Mouse (Mus musculus): Measurements from ENCODE around the gene Chchd6.

- no peak for TF ChIP-seq GATA1 (IDR thresholded peaks at IDR 0.05; ENCODE audit: borderline replicate concordance, low read length)
- no peak for TF ChIP-seq FLI1 (IDR thresholded peaks at IDR 0.05; ENCODE audit: low read length)
These were observed 257.9 kb downstream of the Chchd6 start for GRCm38 (mm10) chr6:89337574-89337973.

Data from megakaryocyte, embryonic 14.5 days (primary cell).